In genomic region chr6:33618590-33618989, GRCm38 (mm10) we compare ENCODE assay signal across 25 mouse cellular contexts.
A peak's percentile ranks its signal among the peaks of the same experiment; 100 is the strongest.
DNase-seq lines count a peak whose midpoint lies in the region; ATAC-seq lines count a peak whose summit lies in the region.
"Had no signal": no experiment of that assay in that cellular context is flagged by ENCODE, and none has a peak within 500 bp of the region (broad histone marks: within the 10 kb centered on the region; RNA-seq: fewer than 3 reads in every experiment).

No protein-coding gene starts in this region.

- peak; percentile 50; the same call in 1 of the 2 replicates for ATAC-seq in common myeloid progenitor, adult 5-6 weeks (replicated peaks; ENCODE audit: low read depth, poor library complexity, severe bottlenecking)
- ATAC-seq: forebrain, embryonic 14.5 days; inflammation-experienced regulatory T-cells, adult 6 months; liver, embryonic 12.5 days; liver, postnatal 0 days; lung, postnatal 0 days; Patski had no signal

- DNase-seq in thymus, postnatal 0 days (ENCODE audit: low spot score) = peak; percentile 54
- DNase-seq in thymus, postnatal 4 days = no peak
- DNase-seq in naive thymus-derived CD4-positive, alpha-beta T cell, adult 2 months (ENCODE audit: low read depth) = peak; percentile 19
- DNase-seq in adrenal gland, adult (ENCODE audit: inconsistent age in 2 of 2, low spot score in 1 of 2) = no peak
- no peak for DNase-seq in lung, adult 18-20 months
- DNase-seq in kidney, postnatal 36 days = no peak
- DNase-seq: adrenal gland, postnatal 25 days; cerebellum, adult 8-10 months; cerebellum, postnatal 36 days; embryo, embryonic 11 days; gastrocnemius, adult 2 months; gastrocnemius, postnatal 36 days; heart, adult 18-20 months; kidney, adult 18-20 months; kidney, postnatal 25 days; liver, postnatal 0 days; lung, postnatal 4 days; midbrain, embryonic 14.5 days; right cerebral cortex, postnatal 4 days had no signal

Comparison
In these comparisons a context has a peak if more than half of its experiments do, and no peak if none do; other contexts are left out.
1. DNase-seq: peak in thymus, postnatal 0 days (single experiment) and naive thymus-derived CD4-positive, alpha-beta T cell, adult 2 months (single experiment); none in thymus, postnatal 4 days (single experiment), adrenal gland, adult (0 of 2), lung, adult 18-20 months (0 of 2) and kidney, postnatal 36 days (0 of 2).